Mouse (Mus musculus) CH12.LX (cell line): Measurements from ENCODE around the gene Mtg1.

Experiments used
- CTCF ChIP-seq, 2 experiments: IDR thresholded peaks in 1 of 2; conservative IDR thresholded peaks in 1 of 2; 2 replicates each; pipeline ENCODE4 v1.5.1; 2011 to 2012; ENCODE audit warnings: low read depth in 2 of 2, low read length in 2 of 2, improper control_type of control experiment in 1 of 2, inconsistent platforms in 1 of 2, mild to moderate bottlenecking in 1 of 2, moderate library complexity in 1 of 2
- E2F4 ChIP-seq: IDR thresholded peaks from 2 replicates; pipeline ENCODE4 v1.6.1; 2011; ENCODE audit warnings: low read depth, low read length, improper control_type of control experiment; ENCODE audit not compliant: insufficient replicate concordance
- POLR2A ChIP-seq: IDR thresholded peaks from 2 replicates; pipeline ENCODE4 v1.6.1; 2011; ENCODE audit warnings: low read depth, mild to moderate bottlenecking, improper control_type of control experiment, low read length
- ZMIZ1 ChIP-seq: IDR thresholded peaks from 2 replicates; pipeline ENCODE4 v1.6.1; 2012; ENCODE audit warnings: low read depth, mild to moderate bottlenecking, inconsistent platforms, low read length, improper control_type of control experiment

DNA sequence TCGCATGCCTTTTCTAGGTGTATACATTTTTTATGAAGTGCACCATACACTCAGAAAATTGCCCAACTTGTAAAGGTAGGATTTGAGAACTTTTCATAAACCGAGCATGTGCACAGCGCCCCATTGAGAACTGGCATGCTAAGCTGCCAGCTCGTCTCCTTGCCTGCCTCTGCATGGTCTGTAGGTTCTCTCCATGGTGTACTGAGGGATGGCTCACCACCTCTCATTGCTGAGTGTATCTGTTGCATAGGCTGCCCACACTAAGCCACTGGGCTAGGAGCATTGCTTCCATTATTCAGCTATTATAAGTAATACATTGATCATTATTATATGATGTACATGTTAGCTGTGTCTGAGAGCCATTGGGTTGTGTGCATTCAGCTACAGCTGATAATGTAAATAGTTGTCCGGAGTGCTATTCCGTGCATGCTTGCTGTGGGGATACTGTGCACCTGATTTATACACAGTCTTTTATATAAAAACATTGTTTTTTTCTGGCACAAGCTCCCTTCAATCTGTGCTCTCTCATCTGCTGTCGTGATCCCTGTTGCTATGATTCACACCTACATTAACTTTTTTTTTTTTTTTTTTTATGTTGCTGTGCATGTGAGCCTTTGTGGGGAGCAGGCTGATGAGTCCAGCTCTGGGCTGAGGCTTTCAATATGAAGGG lies 50.5 kb downstream of the Mtg1 start:
- no peak for TF ChIP-seq CTCF (conservative IDR thresholded peaks at IDR 0.05 in 1 of 2, IDR thresholded peaks at IDR 0.05 in 1 of 2; ENCODE audit: low read depth in 2 of 2, low read length in 2 of 2)
- no peak for TF ChIP-seq ZMIZ1
- TF ChIP-seq POLR2A = no peak
- TF ChIP-seq E2F4 = no peak
